Mouse (Mus musculus) frontal cortex, adult (tissue): ENCODE data around the gene Gm14226.
"Not testable (repeated sequence)": the region's sequence is repeated elsewhere in the genome, so short reads cannot be mapped to it uniquely, and the experiment has no call there.

ENCODE experiments used
- ATAC-seq: cut with Nextera tagmentation; 2 replicates; pipeline ENCODE4 v1.9.2; 2017; ENCODE audit warnings: mild to moderate bottlenecking, moderate library complexity, mixed read lengths; ENCODE audit not compliant: low TSS enrichment

The Gm14226 gene

DNA sequence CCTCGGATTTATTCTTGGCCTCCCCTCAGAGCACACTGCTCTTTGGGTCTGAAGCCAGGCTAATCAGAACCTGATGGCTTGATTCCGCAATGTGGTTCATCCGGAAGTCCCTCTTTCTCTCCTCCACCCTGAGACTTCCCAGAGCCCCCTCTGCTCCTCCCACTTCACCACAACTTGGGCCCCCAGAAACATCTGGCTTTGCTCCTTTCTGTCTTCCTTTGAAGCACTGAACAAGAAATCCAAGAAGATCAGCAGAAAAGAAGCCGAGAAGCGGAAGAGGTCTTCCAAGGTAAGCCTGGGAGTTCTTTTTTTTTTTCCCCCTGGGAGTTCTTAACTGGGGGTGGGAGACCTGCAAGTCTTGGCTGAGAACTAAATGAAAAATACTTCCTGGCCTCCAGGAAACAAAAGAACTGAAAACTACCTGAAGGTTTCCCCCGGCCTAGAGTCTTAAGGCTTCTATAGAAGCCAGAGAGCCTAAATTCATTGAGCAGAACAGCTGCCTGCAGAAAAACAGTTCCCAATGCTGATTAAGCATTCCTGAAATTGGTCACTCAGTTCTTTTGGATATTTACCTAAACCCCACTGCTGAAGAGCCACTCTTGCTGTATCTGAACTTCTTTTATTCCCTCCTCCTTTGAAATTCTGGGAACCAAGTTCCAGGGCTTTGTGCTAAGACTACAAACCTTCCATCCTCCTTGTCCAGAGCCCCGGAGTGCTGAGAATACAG lies 29.5 kb downstream of the Gm14226 start:
- no peak for ATAC-seq

DNA sequence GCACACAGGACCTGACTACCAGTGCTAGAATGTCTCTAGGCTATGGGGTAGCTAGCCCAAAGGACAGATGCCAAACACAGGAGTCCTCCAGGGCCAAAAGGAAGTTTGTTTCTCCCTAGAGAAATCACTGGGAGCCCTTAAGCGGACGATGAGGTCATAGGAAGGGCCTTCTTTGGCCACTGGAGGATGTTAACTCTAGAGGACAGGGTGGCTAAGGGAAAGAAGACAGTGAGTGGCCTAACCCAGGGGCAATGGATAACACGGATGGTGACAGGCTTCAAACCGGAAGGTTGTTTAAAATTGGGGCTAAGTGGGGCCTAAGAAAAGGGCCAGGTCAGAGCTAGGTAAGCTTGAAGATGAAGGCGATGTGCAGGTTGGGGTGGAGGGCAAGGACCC lies 32.0 kb downstream of the Gm14226 start:
- ATAC-seq = no peak; the same call in 1 of the 2 replicates

DNA sequence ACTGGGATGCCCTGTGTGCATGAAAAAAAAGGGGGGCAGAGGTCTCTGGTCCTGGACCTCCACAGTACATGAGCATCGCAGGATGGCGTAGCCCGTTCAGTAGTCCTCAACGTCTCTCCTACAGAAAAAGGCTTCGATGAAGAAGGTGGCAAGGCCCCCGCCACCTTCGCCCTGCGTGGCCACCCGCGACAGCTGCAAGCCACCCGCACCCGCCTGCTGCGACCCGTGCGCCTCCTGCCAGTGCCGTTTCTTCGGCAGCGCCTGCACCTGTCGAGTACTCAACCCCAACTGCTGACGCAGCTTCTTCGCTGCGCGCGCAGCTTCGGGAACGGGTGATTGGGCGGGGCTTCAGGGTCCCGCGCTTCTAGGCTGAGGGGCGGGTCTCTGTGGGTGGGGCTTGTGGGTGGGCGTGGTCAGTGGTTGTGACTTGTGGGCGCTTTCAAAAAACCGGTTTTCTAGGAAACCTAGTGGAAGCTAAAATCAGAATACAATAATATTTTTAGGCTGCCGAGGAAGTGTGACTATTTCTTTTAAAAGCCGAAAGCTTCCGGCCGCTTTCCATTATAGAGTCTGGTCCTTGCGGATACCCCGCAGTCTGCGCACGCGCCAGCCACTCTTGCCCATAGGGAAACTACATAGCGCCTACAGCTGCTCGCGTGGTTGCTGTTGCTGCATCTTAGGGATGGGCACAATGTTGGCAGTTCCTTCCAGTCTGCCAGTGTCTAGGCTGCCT lies 32.6 kb downstream of the Gm14226 start:
- ATAC-seq = peak; percentile 94

DNA sequence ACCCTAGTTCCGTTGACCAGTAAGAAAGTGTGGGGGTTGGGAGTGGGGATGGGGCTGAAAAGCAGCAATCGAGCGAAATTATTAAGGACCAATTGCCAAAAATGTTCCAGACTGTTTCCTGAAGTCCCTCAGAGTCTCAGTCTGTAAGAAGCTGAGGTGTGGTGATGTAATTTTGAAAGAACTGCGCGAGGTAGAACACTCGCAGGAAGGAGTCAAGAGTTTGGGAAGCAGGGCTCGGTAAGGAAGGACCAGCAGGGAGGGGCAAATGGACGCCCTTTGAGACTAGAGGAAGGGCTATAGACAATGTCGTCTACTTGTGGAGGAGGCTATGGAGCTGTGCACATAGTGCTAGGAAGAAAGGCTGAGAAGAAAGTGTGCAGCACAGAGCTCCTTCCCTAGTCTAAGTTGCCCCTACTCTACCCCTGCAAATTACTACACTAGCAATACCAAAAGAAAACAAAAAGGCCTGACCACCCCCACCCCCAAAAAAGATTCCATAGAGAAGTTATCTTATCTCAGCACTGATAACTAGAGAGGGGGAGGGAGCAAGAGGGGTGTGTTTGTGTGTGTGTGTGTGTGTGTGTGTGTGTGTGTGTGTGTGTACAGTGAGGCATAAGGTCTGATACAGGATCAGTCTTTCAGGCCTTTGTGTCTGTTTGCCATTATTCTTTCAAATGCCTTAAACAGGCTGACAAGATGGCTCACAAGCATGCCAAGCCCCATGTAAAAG lies 33.7 kb downstream of the Gm14226 start:
- ATAC-seq = no peak

DNA sequence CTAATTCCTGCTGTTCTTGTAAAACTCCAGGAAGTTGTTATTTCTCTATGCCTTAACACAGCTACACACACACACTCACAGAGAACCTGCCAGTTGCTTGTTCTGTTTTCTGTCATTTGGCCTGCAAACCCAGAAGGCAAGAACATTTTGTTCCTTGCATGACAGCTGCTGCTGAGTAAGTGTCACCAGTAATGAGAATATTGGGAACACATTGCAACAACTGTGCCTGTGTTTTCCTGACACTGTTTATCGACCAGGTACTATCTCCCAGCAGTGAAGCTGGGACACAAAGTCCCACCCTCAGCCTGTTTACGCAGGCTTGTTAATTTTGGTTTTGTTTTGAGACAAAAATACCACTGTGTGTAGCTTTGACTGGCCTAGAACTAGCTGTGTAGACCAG lies 34.6 kb downstream of the Gm14226 start:
- ATAC-seq = no peak

DNA sequence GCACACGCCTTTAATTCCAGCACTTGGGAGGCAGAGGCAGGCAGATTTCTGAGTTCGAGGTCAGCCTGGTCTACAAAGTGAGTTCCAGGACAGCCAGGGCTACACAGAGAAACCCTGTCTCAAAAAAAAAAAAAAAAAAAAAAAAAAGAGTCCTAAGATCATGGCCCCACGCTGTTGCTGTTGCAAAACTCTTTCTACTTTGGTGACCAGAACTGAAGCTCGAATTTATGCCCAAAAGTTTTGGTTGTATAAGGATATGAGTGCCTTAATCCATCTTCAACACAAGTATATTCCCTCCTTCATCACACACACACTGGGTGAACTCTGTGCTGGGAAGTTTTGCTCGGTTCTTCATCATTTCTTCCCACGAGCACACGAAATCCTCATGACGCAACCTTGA lies 35.4 kb downstream of the Gm14226 start:
- ATAC-seq = not testable (repeated sequence)

DNA sequence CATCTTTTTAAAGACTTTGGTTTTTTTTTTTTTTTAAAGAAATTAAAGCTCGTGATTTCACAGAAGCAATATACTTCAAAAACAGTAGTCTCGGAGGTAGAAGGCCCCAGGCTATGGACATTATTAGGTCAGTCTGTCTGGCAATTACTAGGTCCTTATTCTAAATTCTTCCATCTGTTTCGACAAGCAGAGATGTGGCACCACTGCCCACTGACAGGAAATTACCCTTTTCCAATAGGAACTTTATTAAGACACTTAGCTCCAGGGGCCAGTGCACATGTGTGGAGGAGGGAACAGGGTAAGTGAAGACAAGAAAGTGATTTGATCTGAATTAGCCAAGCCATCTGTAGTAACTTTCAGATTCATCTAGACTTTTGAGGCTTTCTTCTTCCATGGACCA lies 36.6 kb downstream of the Gm14226 start:
- no peak for ATAC-seq

DNA sequence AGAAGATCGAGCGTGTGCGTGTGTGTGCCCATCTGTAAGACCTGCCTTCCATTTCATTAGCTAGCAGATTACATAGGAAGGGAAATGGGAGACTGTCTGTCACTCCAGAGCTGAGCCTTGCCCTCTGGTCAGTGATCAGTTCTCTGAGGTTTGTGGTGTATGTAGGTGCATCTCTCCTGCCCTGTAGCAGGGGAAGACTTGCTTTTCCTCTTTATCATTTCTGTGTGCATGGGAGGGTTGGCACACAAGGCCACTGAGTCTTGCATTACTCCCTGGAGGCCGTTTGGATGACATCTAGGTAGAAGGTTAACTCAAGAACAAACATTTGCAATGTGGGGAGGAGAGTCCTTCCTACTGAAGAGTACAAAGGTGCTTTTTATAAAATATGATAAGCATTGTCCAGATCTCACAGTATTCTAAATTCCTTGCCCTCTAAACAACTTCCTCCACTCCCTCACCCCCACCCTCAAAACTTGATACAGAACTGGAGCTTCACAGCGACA lies 38.1 kb downstream of the Gm14226 start:
- no peak for ATAC-seq

DNA sequence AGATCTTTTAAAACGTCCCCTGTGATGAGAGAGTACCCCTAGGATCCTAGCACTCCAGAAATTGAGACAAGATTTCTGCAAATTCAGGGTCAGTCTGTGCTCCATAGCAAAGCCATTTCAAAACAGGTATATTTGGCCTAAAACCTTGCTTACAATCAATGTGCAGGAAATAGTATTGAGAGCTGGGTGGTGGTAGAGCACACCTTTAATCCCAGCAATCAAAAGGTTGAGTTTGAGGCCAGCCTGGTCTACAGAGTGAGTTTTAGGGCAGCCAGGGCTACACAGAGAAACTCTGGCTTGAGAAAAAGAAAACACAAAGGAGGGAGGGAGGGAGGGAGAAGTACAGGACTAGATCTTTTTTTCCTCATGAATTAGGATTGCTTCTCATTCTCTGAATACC lies 39.3 kb downstream of the Gm14226 start:
- no peak for ATAC-seq

DNA sequence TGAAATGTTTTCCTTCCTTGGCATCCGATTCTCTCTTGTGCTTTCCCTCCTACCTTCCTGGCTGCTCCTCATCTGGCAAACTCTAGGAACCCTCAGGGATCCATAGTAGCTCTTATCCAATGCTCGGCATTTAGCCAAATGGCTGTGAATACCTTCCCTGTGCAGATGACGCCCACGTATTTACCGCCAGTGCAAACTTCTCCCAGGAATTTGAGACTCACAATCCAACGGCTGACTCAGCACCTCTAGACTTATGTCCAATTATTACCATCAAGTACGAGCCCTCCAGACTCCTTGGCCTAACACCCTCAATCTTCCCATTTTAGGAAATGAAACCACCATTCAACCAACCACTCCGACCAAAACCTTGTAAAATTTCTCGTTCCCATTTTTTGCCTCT lies 53.0 kb downstream of the Gm14226 start:
- ATAC-seq = no peak

DNA sequence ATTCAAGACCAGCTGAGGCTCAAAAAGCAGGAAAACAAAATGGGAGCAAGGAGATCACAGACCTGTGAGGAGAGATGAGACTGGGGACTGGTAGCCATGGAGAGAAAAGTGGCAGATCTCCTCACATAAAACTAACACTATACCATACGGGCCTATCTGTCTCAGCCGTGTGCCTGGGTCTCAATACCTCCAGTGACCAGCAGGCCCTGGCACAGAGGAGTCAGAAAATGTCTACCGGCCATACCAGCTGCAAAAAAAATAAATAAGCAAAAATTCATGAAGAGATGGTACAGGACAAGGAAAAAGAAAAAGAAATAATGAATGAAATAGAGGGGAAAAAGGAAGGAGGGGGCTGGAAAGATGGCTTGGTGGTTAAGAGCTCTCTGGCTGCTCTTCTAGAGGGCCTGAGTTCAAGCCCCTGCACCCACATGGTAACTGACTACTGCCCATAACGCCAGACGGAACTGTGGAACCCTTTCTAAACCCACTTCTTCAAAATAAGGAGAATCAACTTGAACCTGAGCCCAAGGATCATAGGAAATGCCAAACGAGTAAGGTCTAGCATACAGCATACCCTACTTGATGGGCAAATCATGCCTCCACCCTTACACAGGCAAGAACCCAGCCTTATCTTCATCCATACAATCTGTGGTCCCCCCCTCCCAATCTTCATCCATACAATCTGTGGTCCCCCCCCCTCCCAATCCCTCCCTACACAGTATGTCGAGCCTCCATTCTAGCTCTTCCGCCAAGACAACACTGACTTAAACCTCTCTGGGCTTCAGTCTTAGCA lies 54.5 kb downstream of the Gm14226 start:
- ATAC-seq = no peak

DNA sequence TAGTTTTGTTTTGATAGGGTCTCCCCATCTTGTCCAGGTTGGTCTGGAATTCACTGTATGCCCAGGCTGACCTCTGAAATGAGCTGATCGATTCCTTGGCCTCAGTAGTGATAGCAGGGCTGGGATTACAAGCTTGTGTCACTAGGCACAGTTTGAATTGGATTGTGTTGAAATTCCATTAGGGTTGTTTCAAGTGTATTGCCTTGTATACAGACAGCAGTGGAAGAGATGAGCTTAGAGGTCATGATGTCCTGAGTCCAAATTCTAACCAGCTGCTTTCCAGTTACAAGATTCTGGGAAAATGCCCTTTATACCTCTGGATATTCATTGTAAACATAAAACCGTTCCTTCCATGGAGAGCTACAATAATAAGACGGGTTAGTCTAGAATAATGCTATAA lies 55.3 kb downstream of the Gm14226 start:
- no peak for ATAC-seq

DNA sequence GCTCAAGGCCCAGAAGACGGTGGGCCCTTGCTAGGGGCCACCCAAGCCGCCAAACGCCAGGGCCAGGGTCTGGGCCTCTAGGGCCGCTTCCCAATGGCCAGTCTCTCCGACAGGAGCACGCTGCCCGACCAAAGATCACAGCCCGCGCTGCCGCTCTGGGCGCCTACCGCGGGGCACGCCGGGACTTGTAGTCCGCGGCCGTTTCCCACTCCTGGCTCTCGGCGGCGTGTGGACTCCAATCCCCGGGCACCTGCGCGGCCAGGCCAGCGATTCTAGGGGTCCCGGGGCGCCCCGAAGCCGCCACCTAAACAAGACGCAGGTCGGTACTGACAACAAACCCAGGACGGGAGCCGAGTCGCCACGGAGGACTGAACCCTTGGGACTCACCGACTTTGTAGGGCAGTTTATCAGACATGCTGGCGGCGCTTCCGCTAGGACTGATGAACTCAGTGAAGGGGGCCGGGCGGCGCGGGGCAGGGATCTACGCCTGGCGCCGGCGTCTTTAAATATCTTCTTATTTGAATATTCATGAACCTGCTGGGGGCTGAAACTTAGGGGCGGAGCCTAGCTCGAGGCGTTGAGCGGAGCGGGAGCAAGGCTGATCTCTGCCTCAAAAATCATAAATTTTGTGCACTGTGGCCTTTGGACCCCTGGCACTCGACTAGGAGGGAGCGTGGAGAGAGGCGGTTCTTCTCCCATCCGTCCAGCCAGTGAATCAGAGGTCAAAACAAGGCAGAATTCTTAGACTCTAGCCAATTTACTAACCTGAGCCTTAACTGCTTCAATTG lies 56.1 kb downstream of the Gm14226 start, which contains the start of gene Ahcy:
TSS of gene Ahcy (minus strand) at position 520 of the 788 bp plus-strand sequence.
- ATAC-seq = peak; percentile 97

DNA sequence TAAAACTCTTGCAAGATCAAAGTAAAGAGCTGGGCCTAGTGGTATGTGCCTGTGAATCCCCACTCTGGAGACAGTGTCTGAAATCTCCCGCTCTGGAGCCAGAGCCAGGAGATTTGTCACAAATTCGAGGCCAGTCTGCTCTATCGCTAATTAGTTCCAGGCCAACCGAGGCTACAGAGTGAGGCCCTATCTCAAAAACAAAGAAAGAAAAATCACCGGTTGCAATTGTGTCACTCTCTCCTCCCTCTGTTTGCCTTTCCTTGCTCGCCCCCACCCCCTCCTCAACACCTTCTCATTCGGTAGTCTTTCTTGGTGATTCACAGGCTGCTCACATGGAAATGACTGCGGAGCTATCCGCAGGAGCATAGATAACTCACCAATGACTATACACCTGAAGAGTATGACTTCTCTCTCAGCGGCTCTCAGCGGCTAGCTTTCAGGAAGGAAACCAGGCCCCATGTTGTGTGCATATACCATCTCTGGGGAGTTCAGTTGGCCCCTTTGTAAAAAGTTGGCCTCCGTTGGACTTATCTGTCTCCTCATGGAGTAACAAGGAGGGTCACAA lies 56.8 kb downstream of the Gm14226 start:
- ATAC-seq = peak; percentile 20

DNA sequence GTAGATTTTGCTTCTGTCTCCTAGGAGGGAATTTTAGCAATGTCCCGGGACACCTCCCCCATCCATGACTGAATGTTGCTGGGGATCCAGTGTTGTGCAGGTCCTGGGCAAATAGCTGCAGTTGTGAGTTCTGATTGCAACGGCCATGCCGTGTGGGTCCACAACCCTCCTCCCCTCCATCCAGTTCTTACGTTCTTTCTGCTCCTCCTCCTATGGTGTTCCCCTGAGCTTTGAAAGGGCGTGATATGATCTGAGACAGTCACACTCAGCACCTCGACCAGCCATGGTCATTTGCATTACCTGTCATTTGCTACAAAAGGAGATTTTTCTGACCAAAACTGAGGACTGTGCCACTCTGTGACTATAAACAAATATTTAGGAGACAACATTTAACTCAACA lies 57.6 kb downstream of the Gm14226 start:
- no peak for ATAC-seq
